Mouse (Mus musculus) lung, postnatal 4 days (tissue): ENCODE results near the gene Sympk.

Experiments used
- DNase-seq, 2 experiments: peaks; one replicate each; pipeline ENCODE4 v3.0.0; 2021

Sympk gene

DNA sequence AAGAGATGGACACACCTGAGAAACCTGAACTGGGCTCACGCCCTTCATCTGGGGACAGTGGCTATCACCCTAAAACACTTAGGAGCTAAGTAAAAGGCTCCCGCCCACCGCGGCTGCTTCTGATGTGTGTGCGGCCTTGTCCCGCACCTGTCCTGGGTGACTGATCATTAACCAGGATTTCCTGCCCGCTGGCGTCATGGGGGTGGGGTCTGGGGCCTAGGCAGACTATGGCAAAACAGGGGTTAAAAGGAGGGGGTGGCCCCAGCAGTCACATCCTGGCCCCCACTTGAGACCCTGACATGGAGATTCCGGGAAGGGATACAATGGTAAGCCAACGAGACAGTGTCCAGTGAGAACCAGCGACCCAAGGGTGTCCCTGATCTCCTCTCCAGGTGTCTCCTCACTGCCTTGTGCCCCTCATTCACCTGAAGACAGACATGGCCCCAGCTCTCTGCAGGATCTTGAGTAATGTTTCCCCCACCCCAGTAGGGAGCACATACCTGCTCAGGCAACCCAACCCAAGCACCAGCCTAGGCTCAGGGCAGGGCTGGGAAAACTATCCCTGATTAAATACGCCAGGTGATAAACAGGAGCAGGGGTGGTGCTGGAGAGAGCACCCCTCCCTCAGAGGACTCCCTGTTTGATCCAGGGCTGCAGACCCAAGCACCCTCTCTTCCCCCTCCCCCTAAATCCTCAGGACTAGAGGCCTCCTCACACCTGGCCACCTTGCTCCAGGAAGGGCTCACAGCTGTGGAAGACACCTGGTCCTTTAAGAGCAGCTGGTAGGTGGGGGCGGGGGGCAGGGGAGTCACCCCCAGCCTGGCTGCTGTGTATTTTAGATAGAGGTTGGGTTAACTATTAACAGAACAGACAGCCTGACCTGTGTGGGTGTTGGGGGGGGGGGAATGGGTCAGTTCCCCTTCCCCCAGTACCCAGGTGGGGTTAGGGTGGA, 16.9 kb upstream of the Sympk start:
- DNase-seq = no peak

GRCm38 (mm10) chr7:19010581-19010980, 13.6 kb upstream of the Sympk start:
- no peak for DNase-seq

DNA sequence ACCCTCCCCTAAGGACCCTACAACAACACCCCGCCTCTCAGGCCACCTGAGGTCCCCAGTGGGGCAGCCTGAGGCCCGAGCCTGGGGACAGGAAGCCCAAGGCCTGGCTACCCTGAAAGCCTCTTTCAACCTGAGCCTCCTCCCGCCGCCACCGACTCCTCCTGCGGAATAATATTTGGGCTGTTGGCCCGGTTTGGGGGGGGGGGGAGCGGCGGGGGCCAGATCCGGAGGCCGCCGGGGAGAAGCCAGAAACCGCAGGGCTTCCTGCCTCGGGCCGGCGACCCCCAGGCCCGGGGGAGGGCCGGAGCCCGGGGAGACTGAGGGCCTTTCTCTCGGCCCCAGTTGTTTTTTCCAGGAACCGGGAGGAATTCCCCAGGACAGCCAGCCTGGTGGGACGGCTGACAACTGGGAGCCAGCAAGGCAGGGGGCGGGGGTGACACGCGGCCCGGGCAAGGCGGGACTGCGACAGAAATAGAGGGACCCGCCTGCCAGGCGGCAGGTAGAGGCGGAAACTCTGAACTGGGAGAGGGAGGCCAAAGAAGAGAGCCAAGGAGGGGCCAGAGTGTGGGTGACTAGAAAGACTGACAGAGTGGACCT, 12.1 kb upstream of the Sympk start:
- DNase-seq = peak; percentile 61 to 76

- DNase-seq = no peak
Observed at GRCm38 (mm10) chr7:19012882-19013281, 11.3 kb upstream of the Sympk start.

DNA sequence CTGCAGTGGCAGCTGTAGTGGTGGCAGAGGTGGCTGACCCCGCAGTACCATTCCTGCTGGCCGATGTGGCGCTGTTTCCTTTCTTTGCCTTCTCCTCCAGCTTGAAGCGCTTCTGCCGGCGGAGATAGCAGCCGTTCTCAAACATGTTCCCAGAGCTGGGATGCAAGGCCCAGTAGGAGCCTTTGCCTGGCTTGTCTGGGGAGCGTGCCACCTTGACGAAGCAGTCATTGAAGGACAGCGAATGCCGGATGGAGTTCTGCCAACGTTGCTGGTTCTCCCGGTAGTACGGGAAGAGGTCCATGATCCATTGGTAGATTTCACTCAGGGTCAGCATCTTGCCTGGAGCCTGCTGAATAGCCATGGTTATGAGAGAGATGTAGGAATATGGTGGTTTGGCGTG, 9.7 kb upstream of the Sympk start:
- no peak for DNase-seq

GRCm38 (mm10) chr7:19016042-19016441, 8.1 kb upstream of the Sympk start:
- no peak for DNase-seq

DNA sequence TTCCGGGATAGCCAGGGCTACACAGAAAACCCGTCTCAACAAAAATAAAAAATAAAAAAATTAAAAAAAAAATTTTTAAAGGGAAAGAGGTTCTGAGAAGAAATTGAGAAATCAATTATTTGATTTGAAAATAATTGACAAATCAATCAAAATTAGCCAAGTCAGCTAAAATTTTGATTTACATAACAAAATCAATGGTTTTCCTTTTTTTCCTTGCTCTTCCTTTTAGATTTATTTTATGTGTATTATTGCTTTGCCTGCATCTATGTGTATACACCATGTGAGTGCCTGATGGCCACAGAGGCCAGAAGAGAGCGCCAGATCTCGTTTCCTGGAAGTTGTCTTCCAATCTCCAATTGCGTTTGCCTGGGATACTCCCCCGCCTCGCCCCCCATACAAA, 6.3 kb upstream of the Sympk start:
- DNase-seq = peak in 1 of 2 experiments; percentile 3

DNA sequence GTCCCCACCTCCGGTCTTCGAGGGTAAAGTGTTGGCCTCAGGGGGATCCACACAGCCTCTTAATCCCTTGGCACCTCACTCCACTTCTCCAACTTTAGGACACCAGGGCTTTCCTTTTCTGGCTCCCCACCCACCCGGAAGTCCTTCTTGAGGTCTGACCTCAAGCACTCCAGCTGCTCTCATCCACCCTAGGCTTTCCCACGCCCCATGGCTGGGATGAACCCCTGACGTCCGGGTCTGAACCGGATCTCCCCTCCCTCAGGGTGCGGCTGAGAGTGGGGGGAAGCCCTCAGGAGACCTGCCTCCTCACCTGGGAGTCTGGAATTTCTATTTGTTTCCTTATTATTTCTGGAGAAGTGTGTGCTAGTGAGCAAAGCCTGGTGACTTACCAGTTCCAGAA, 3.1 kb upstream of the Sympk start:
- DNase-seq = no peak

GRCm38 (mm10) chr7:19022189-19022958, 1.8 kb upstream of the Sympk start:
- no peak for DNase-seq

- DNase-seq = peak; percentile 59 to 69
Observed at GRCm38 (mm10) chr7:19023357-19023814, 791 bp upstream of the Sympk start, which contains the start of gene Foxa3. Gene Foxa3 (minus strand): TSS chr7:19023538.

DNA sequence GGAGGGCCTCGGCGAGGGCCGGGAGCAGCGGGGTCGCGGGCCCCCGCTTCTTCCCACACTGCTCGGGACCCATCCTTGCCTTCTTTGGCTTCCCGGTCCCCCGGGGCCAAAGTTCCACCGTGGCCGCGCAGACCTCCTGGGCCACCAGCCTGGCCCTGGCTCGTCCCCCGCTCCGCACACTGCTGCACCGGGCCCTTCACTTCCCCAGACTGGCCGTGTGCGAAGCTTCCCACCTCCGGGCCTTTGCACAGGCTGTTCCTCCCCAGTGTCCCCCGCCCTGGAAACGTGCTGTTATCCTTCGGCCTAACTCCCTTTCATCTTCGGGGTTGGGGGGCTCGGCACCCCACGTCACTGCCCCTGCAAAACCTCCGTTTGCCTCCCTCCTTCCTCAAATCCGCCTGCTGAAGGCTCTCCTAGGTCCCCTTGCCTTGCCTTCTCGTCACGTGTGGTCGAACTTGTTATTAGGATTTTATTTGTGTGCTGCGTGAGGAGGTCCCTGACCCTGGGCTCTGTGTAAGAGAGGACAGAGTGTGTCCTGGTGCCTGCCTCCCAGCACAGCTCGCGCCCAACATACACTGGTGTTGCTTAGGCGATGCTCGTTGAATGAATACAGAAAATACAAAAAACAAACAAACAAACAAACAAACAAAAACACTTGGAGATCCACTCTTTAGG, 541 bp downstream of the Sympk start:
- peak in 1 of 2 experiments; percentile 49 for DNase-seq

DNA sequence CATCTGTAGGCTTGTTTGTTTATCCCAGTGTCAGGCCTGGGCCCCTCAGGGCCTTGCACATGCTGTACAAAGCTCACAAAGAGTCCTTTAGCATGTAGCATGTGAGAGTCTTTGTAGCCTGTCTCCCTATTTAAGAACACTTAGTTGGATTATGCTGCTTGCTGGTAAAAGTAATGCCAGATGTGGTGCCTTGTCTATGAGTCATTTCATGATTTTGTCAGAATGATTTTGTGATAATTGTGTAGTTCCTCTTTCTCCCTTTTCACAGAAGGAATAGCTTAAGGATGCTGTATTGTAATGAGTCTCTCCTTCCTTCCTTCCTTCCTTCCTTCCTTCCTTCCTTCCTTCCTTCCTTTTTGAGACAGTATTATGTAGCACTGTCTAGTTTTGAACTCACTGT, 3.9 kb downstream of the Sympk start:
- no peak for DNase-seq

GRCm38 (mm10) chr7:19029084-19029653, 5.0 kb downstream of the Sympk start:
- DNase-seq = peak; percentile 67 to 76

- DNase-seq = no peak
Observed at GRCm38 (mm10) chr7:19031641-19032040, 7.5 kb downstream of the Sympk start.

- no peak for DNase-seq
Observed at GRCm38 (mm10) chr7:19044616-19045015, 20.4 kb downstream of the Sympk start.

- DNase-seq = no peak
Observed at GRCm38 (mm10) chr7:19046286-19047069, 22.3 kb downstream of the Sympk start.

DNA sequence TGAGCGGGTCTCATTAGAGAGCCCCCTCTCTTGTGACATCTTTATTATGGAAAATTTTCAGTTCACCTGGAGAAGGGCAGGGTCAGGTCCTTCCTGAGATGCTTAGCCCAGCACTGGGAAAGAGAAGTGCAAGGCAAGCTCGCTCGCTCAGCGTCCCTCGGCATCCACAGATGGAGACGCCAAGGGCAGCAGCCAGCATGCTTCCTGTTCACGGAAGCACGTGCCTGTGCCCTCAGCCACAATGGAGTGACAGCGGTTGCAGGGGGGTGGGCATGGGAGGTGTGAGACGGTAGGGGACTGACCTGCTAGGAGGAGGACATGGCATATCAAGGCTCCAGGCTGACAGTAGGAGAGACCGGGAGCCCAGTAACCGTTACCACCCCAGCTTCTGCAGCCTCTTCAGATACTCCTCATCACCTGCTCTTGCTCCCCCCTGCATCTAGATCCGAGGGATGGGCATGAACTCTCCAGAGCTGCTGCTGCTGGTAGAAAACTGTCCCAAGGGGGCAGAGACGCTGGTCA, 23.9 kb downstream of the Sympk start:
- DNase-seq = no peak

DNA sequence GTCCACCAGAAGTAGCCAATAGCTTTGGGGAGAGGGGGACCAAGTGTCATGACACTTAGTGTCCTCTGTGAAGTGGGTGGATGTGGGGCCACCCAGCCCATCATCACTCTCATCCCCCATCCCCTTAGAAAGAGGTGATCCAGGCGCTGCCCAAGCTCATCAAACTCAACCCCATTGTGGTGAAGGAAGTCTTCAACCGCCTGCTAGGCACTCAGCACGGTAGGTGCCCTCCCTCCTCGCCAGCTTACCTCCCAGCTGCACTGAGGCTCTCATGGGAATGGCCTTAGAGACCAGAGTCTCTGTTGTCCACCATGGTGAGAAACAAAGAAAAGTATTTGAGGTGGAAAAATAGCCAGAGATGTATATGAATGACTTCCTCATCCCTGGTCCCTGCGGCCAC, 25.1 kb downstream of the Sympk start:
- no peak for DNase-seq

- DNase-seq = no peak
Observed at GRCm38 (mm10) chr7:19050172-19050571, 26.0 kb downstream of the Sympk start.

DNA sequence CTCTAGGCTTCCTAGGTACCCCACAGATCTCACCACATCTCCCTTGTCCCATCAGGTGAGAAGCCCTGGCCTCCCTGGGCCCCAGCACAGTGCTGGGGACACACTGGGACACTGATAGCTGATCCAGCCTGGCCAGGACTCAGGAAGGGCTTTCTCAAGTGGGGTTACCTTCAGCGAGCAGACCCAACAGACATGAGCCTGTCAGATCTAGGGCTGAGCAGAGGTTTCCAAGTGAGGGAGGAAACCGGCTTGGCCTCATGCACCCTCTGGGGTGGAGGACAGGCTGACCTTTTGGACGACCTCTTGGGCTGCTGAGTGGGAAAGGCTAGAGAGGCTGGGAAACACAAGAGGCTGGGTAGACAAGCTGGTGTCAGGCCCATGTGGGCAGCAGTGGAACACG, 27.0 kb downstream of the Sympk start:
- DNase-seq = no peak
